Comparison of ENCODE assay signal across 10 mouse cellular contexts in genomic region chr5:150137772-150138451, GRCm38 (mm10). TPM values are rescaled to one million over a fixed set of nuclear protein-coding genes. Genes with fewer than 3 reads are reported as not detected.
DNase-seq lines count a peak whose midpoint lies in the region; ATAC-seq and TF ChIP-seq lines count a peak whose summit lies in the region.
"Had no signal": no experiment of that assay in that cellular context is flagged by ENCODE, and none has a peak within 500 bp of the region (broad histone marks: within the 10 kb centered on the region; RNA-seq: fewer than 3 reads in every experiment).

No protein-coding gene starts in this region.

- no peak overlapping the region for H3K9ac ChIP-seq in forebrain, postnatal 0 days
- no peak overlapping the region for H3K9ac ChIP-seq in forebrain, embryonic 16.5 days (replicated peaks; ENCODE audit: low read depth, low read length)
- no peak overlapping the region for H3K9ac ChIP-seq in lung, postnatal 0 days (replicated peaks; ENCODE audit: low read depth)
- H3K9ac ChIP-seq: liver, embryonic 13.5 days had no signal

- no peaks in the 10 kb centered on the region for H3K36me3 ChIP-seq in forebrain, postnatal 0 days (ENCODE audit: insufficient read depth)
- H3K36me3 ChIP-seq in forebrain, embryonic 16.5 days (ENCODE audit: control insufficient read depth, insufficient read depth), result no peaks in the 10 kb centered on the region
- H3K36me3 ChIP-seq in lung, postnatal 0 days (ENCODE audit: insufficient read depth, low read length), result no peaks in the 10 kb centered on the region
- H3K36me3 ChIP-seq: forebrain, embryonic 10.5 days; liver, embryonic 13.5 days had no signal

- H3K4me3 ChIP-seq in forebrain, postnatal 0 days (ENCODE audit: low read depth, low read length), result no peak overlapping the region
- H3K4me3 ChIP-seq in forebrain, embryonic 16.5 days (replicated peaks; ENCODE audit: low read length), result no peak overlapping the region
- no peak overlapping the region for H3K4me3 ChIP-seq in lung, postnatal 0 days (ENCODE audit: low read depth, low read length)
- H3K4me3 ChIP-seq: forebrain, embryonic 10.5 days; liver, embryonic 13.5 days had no signal

- no peak overlapping the region for H3K4me2 ChIP-seq in forebrain, postnatal 0 days (ENCODE audit: low read depth)
- no peak overlapping the region for H3K4me2 ChIP-seq in forebrain, embryonic 16.5 days (ENCODE audit: low read length)
- no peak overlapping the region for H3K4me2 ChIP-seq in lung, postnatal 0 days (replicated peaks; ENCODE audit: low read depth, low read length)
- H3K4me2 ChIP-seq: liver, embryonic 13.5 days had no signal

- H3K4me1 ChIP-seq in forebrain, postnatal 0 days (ENCODE audit: insufficient read depth), result no peaks in the 10 kb centered on the region
- H3K4me1 ChIP-seq in forebrain, embryonic 16.5 days (replicated peaks; ENCODE audit: control insufficient read depth, insufficient read depth, low read length), result no peaks in the 10 kb centered on the region
- no peaks in the 10 kb centered on the region for H3K4me1 ChIP-seq in lung, postnatal 0 days (ENCODE audit: insufficient read depth, low read depth, low read length)
- H3K4me1 ChIP-seq: forebrain, embryonic 10.5 days had no signal

- WGBS in forebrain, postnatal 0 days, result 67% methylated on average over 9 of the region's 9 CpGs
- 63% methylated on average over 9 of the region's 9 CpGs for WGBS in forebrain, embryonic 16.5 days
- WGBS in lung, postnatal 0 days, result 85% methylated on average over 9 of the region's 9 CpGs

- TF ChIP-seq CTCF in forebrain, postnatal 0 days (IDR thresholded peaks at IDR 0.05; ENCODE audit: low read depth), result peak; percentile 49
- peak; percentile 44 for TF ChIP-seq CTCF in lung, postnatal 0 days (IDR thresholded peaks at IDR 0.05)

- no peak for ATAC-seq in forebrain, postnatal 0 days
- no peak for ATAC-seq in forebrain, embryonic 16.5 days
- no peak for ATAC-seq in lung, postnatal 0 days
- peak; percentile 74 for ATAC-seq in megakaryocyte, adult 5-6 weeks (ENCODE audit: poor library complexity, severe bottlenecking)

- H3K27ac ChIP-seq in forebrain, postnatal 0 days (ENCODE audit: low read depth, low read length), result no peak overlapping the region
- H3K27ac ChIP-seq in forebrain, embryonic 16.5 days (ENCODE audit: low read length), result no peak overlapping the region
- H3K27ac ChIP-seq in lung, postnatal 0 days (ENCODE audit: low read length), result no peak overlapping the region
- H3K27ac ChIP-seq: forebrain, embryonic 10.5 days; liver, embryonic 13.5 days had no signal

- H3K27me3 ChIP-seq in forebrain, postnatal 0 days (ENCODE audit: insufficient read depth, low read length), result no peaks in the 10 kb centered on the region
- no peaks in the 10 kb centered on the region for H3K27me3 ChIP-seq in forebrain, embryonic 16.5 days (replicated peaks; ENCODE audit: control insufficient read depth, insufficient read depth, low read length)
- H3K27me3 ChIP-seq in lung, postnatal 0 days (replicated peaks; ENCODE audit: insufficient read depth, low read length), result no peaks in the 10 kb centered on the region
- H3K27me3 ChIP-seq: liver, embryonic 13.5 days had no signal

- no peak for DNase-seq in forebrain, postnatal 0 days
- DNase-seq in lung, postnatal 0 days (ENCODE audit: low spot score), result no peak
- no peak for DNase-seq in lung, postnatal 4 days
- peak; percentile 26 for DNase-seq in MEL-GATA-1-ER (ENCODE audit: extremely low read depth, low read depth)
- no peak for DNase-seq in urinary bladder, postnatal 25 days (ENCODE audit: low spot score)
- no peak for DNase-seq in right cerebral cortex, postnatal 25 days
- DNase-seq: liver, embryonic 13.5 days had no signal

- no peaks in the 10 kb centered on the region for H3K9me3 ChIP-seq in forebrain, postnatal 0 days (ENCODE audit: low read length)
- no peaks in the 10 kb centered on the region for H3K9me3 ChIP-seq in forebrain, embryonic 16.5 days (ENCODE audit: control insufficient read depth, low read length)
- no peaks in the 10 kb centered on the region for H3K9me3 ChIP-seq in lung, postnatal 0 days (ENCODE audit: low read length)
- H3K9me3 ChIP-seq: forebrain, embryonic 10.5 days; liver, embryonic 13.5 days had no signal

- TF ChIP-seq EP300 in lung, postnatal 0 days (IDR thresholded peaks at IDR 0.05), result no peak

RNA-seq across cellular contexts. Expression of gene Fry, which starts 19.5 kb away (rescaled TPM):
- total RNA-seq in forebrain, postnatal 0 days (2014; rRNA removed), result 111 and 130 TPM in 2 replicates
- 31.5 and 47.6 TPM in 2 replicates for polyA plus RNA-seq in forebrain, postnatal 0 days (2015; fragmentation: Nextera tagmentation; extraction: Ambion mirVana)
- 35.1 and 45.4 TPM in 2 replicates for polyA plus RNA-seq in forebrain, embryonic 16.5 days (2015; fragmentation: Nextera tagmentation; extraction: Ambion mirVana)
- 17.2 and 20.8 TPM in 2 replicates for polyA plus RNA-seq in lung, postnatal 0 days (2015; fragmentation: Nextera tagmentation; extraction: Ambion mirVana)
- total RNA-seq in megakaryocyte, adult 5-6 weeks (2015), result 74.5 and 74.8 TPM in 2 replicates
- total RNA-seq in megakaryocyte, adult 5-6 weeks (2017), result 52.2 and 66.5 TPM in 2 replicates
